Mouse (Mus musculus): ENCODE results near the gene Shisa5. TPM values are rescaled to one million over a fixed set of nuclear protein-coding genes. Genes with fewer than 3 reads are reported as not detected.

Gene Shisa5
- polyA plus RNA-seq, 1 experiment from 2014 or later: 35.6 TPM

GRCm38 (mm10) chr9:109007025-109007780 is 31.2 kb upstream of the Shisa5 start:
- ATAC-seq (ENCODE audit: low FRiP score): no peak
- no peaks in the 10 kb centered on the region; the same call in 1 of the 2 replicates for H3K4me1 ChIP-seq
- no peak overlapping the region for H3K27ac ChIP-seq
- peaks cover 4% of the 10 kb centered on the region; the same call in 1 of the 2 replicates for H3K36me3 ChIP-seq (replicated peaks)
- no peak overlapping the region for H3K4me3 ChIP-seq (replicated peaks)
- no peak overlapping the region for H3K9ac ChIP-seq
- WGBS: 85% methylated on average over 21 of the region's 21 CpGs
- H3K4me2 ChIP-seq: no peak overlapping the region
- no peaks in the 10 kb centered on the region for H3K9me3 ChIP-seq
- H3K27me3 ChIP-seq: no peaks in the 10 kb centered on the region

GRCm38 (mm10) chr9:109008081-109008480 is 30.3 kb upstream of the Shisa5 start:
- no peak overlapping the region for H3K4me3 ChIP-seq (replicated peaks)
- peaks cover 4% of the 10 kb centered on the region; the same call in 1 of the 2 replicates for H3K36me3 ChIP-seq (replicated peaks)

DNA sequence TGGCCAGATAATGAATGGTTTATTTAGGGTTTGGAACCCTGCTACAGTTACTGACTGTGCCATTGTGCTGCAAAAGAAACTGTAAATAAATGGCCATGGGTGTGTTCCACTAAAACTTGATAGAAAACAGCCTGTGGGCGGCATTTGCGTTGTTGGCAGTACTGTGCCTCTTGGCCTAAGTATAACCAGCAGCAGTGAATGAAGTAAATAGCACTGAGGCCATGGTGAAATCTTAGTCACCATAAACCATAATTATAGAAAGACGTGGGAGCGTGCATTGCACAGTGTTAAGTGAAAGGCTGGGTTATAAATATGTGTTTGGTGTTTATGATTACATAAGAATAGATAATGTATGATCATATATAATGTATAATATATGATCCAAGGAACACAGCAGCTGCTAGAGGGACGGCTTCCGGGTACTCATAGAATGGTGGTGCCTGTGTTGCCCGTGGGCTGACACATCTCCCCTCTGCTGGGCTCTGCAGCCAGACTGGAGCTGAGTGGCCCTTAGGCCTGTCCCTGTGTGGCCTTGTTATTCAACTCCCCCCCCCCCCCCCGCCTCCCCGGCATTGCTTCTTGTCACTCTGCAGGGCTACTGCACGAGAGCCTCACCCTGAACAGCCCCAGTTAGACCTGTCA is 29.2 kb upstream of the Shisa5 start:
- Histone ChIP-seq H3K9ac (no peak overlapping the region), H3K27ac (no peak overlapping the region), H3K36me3 (replicated peaks) (peaks cover 4% of the 10 kb centered on the region; the same call in 1 of the 2 replicates), H3K4me1 (no peaks in the 10 kb centered on the region; the same call in 1 of the 2 replicates), H3K27me3 (no peaks in the 10 kb centered on the region), H3K4me2 (no peak overlapping the region), H3K9me3 (no peaks in the 10 kb centered on the region), H3K4me3 (replicated peaks) (no peak overlapping the region)
- no peak for ATAC-seq (ENCODE audit: low FRiP score)
- WGBS: 76% methylated on average over 9 of the region's 10 CpGs

More at GRCm38 (mm10) chr9:109008081-109008480, 30.3 kb upstream of the Shisa5 start:
- Histone ChIP-seq H3K27me3 (no peaks in the 10 kb centered on the region), H3K9me3 (no peaks in the 10 kb centered on the region), H3K27ac (no peak overlapping the region), H3K4me1 (no peaks in the 10 kb centered on the region; the same call in 1 of the 2 replicates), H3K9ac (no peak overlapping the region), H3K4me2 (no peak overlapping the region)
- no peak for ATAC-seq (ENCODE audit: low FRiP score)
- 82% methylated on average over 9 of the region's 9 CpGs for WGBS

- H3K4me1 ChIP-seq: no peaks in the 10 kb centered on the region; the same call in 1 of the 2 replicates
- H3K9me3 ChIP-seq: no peaks in the 10 kb centered on the region
- no peak overlapping the region for H3K9ac ChIP-seq
- H3K27me3 ChIP-seq: no peaks in the 10 kb centered on the region
- ATAC-seq (ENCODE audit: low FRiP score): no peak
- peaks cover 4% of the 10 kb centered on the region; the same call in 1 of the 2 replicates for H3K36me3 ChIP-seq (replicated peaks)
- 71% methylated on average over 17 of the region's 17 CpGs for WGBS
- H3K4me3 ChIP-seq (replicated peaks): no peak overlapping the region
- no peak overlapping the region for H3K4me2 ChIP-seq
- no peak overlapping the region for H3K27ac ChIP-seq
Observed at GRCm38 (mm10) chr9:109009636-109010315, 28.6 kb upstream of the Shisa5 start.

DNA sequence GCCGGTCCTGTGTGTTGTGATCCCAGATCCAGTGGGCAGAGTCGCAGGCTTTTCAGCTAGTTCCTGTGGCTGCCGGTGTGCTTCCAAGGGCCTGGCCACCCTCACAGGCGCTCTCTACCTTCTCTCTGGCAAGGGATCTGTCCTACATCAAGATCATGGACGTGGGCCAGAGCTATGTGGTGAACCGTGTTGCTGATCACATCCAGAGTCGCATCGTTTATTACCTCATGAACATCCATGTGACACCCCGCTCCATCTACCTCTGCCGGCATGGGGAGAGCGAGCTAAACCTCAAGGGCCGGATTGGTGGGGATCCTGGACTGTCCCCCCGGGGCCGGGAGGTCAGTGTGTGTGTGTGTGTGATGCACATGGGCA is 28.1 kb upstream of the Shisa5 start:
- Histone ChIP-seq H3K4me1 (no peaks in the 10 kb centered on the region; the same call in 1 of the 2 replicates), H3K9ac (no peak overlapping the region), H3K27me3 (no peaks in the 10 kb centered on the region), H3K4me3 (replicated peaks) (no peak overlapping the region), H3K27ac (no peak overlapping the region), H3K9me3 (no peaks in the 10 kb centered on the region), H3K4me2 (no peak overlapping the region), H3K36me3 (replicated peaks) (0 out of 2 replicates have a peak, but pooled peaks cover 4% of the 10 kb centered on the region)
- no peak for ATAC-seq (ENCODE audit: low FRiP score)
- WGBS: 89% methylated on average over 14 of the region's 14 CpGs

DNA sequence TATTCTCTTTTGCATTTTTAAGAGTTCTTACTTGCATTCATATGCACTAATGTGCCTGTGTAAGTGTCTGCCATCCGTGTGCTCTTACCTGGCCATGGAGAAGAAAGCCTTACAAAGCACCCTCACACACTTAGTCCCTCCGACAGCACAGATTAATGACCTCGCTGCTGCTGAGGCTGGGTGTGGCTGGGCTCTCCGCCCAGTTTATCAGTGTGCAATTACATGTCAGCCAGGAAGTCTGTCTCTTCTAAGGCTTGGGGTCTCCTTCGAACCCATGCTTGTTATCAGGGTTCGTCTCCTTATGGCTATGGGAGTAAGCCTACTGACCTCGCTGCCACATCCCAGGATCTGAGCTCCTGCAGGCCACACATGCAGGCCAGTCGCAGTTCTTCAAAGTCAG is 23.0 kb upstream of the Shisa5 start:
- WGBS: 85% methylated on average over 8 of the region's 8 CpGs
- Histone ChIP-seq H3K4me1 (no peaks in the 10 kb centered on the region), H3K27me3 (no peaks in the 10 kb centered on the region), H3K27ac (no peak overlapping the region), H3K36me3 (replicated peaks) (no peaks in the 10 kb centered on the region), H3K9ac (no peak overlapping the region), H3K4me3 (replicated peaks) (no peak overlapping the region), H3K4me2 (no peak overlapping the region), H3K9me3 (no peaks in the 10 kb centered on the region)
- no peak for ATAC-seq (ENCODE audit: low FRiP score)

DNA sequence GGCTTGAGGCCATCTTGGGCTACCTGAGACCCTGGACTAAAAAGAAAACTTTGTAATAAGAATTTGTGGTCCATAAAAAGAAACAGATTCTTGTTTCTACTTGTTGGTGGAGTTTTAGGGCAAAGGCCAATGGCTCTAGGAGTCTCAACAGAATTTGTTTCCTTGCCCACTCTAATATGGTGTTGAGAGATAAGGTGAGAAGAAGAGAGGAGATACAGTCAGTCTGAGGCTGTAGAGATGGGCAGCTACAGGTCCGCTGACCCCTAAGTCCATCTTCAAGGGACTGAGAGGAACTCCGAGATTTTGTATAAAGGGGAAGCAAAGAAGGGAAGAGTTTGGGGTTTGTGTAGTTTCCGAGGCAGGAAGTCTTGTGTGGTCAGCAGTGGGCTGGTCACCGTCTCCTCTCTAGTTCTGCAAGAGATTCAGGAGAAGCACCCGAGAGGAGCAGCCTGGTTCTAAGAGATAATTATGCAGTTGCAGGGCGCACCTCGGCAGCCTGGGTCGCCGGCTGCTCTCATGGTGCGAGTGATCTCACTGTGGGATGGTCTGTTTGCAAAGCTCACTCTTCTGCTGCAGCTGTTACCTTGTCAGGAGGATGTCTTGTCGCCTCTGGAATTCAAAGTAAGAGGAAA is 21.3 kb upstream of the Shisa5 start:
- 78% methylated on average over 11 of the region's 11 CpGs for WGBS

DNA sequence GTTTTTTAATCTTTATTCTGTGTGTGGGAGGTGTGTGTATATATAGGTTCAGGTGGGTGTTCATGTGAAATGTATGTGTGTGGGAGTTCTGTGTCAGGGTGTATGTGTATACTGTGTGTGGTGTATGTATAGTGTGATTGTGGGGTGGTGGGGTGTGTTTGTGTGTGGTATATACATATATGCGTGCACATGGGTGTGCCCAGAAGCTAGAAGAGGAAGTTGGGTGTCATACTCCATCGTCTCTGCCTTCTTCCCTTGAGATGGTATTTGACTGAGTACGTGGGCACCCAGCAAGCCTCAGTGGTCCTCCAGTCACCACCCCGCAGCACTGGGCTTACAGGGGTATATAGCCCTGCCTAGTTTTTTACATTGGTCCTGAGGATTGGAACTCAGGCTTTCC is 16.9 kb upstream of the Shisa5 start:
- Histone ChIP-seq H3K4me3 (replicated peaks) (no peak overlapping the region), H3K27ac (no peak overlapping the region), H3K9me3 (no peaks in the 10 kb centered on the region), H3K9ac (no peak overlapping the region), H3K27me3 (no peaks in the 10 kb centered on the region), H3K36me3 (replicated peaks) (0 out of 2 replicates have a peak, but pooled peaks cover 4% of the 10 kb centered on the region), H3K4me1 (no peaks in the 10 kb centered on the region), H3K4me2 (no peak overlapping the region)
- ATAC-seq (ENCODE audit: low FRiP score): no peak
- WGBS: 91% methylated on average over 4 of the region's 4 CpGs

More for the DNA sequence above, 21.3 kb upstream of the Shisa5 start:
- Histone ChIP-seq H3K27ac (no peak overlapping the region), H3K9me3 (no peaks in the 10 kb centered on the region), H3K27me3 (no peaks in the 10 kb centered on the region), H3K9ac (no peak overlapping the region), H3K36me3 (replicated peaks) (no peaks in the 10 kb centered on the region), H3K4me2 (no peak overlapping the region), H3K4me1 (no peaks in the 10 kb centered on the region), H3K4me3 (replicated peaks) (no peak overlapping the region)
- ATAC-seq (ENCODE audit: low FRiP score): no peak

DNA sequence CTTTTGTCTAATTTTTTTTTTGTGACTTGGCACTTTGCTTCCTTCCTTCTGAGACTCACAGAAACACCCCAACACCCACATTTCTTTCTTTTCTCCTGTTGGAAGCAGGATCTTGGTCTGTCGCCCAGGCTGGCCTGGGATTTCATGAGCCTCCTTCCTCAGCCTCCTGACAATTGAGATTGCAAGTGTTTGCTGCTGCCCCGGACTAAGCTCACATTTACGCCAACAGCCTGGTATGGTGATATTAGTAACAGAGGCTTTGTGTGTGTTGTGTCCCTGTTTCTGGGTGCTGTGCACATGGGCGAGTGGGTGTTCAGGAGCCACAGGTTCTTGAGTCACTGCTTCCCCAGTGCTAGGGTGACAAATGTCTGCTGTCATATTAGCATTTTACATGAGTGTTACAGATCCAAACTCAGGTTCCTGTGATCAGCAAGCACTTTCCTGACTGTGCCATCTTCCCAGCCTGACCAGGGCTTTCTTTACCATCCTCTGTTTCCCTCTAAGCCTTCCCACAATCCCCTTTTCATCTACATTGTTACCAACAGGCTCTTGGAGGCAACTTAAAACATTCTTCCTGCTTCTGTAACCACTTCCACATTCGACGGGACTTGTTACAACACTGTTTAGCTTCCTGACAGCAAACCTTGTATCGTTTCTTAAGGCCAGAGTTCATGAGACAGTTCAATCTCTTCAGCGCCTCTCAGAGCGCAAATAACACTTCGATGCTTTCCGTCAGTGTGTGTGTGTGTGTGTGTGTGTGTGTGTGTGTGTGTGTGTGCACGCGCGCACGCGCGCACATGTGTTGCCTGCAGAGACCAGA is 15.3 kb upstream of the Shisa5 start:
- H3K27me3 ChIP-seq: no peaks in the 10 kb centered on the region
- 92% methylated on average over 17 of the region's 17 CpGs for WGBS
- 0 out of 2 replicates have a peak, but pooled peaks cover 4% of the 10 kb centered on the region for H3K36me3 ChIP-seq (replicated peaks)
- no peak overlapping the region for H3K9ac ChIP-seq
- H3K9me3 ChIP-seq: no peaks in the 10 kb centered on the region
- ATAC-seq (ENCODE audit: low FRiP score): no peak
- H3K4me2 ChIP-seq: no peak overlapping the region
- H3K4me3 ChIP-seq (replicated peaks): no peak overlapping the region
- H3K4me1 ChIP-seq: no peaks in the 10 kb centered on the region
- no peak overlapping the region for H3K27ac ChIP-seq

DNA sequence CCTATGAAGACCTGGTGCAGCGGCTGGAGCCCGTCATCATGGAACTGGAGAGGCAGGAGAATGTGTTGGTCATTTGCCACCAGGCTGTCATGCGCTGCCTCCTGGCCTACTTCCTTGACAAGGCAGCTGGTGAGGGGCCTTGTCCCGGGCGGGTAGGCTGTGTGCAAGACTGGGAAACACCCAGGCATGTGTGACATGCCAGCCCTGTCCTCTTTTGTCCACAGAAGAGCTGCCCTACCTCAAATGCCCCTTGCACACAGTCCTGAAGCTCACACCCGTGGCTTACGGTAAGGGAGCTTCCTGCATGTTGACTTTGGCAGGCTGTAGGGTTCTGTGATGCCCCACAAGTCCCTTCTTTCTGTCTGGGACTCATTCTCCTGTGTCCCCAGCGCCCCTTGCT is 10.8 kb upstream of the Shisa5 start:
- H3K4me1 ChIP-seq: no peaks in the 10 kb centered on the region
- H3K27me3 ChIP-seq: no peaks in the 10 kb centered on the region
- H3K4me3 ChIP-seq (replicated peaks): no peak overlapping the region
- no peak overlapping the region for H3K27ac ChIP-seq
- WGBS: 84% methylated on average over 8 of the region's 8 CpGs
- H3K9ac ChIP-seq: no peak overlapping the region
- H3K4me2 ChIP-seq: no peak overlapping the region
- H3K36me3 ChIP-seq (replicated peaks): 0 out of 2 replicates have a peak, but pooled peaks cover 4% of the 10 kb centered on the region
- no peak for ATAC-seq (ENCODE audit: low FRiP score)
- no peaks in the 10 kb centered on the region for H3K9me3 ChIP-seq

- H3K4me3 ChIP-seq (replicated peaks): no peak overlapping the region
- no peak overlapping the region for H3K27ac ChIP-seq
- no peaks in the 10 kb centered on the region for H3K9me3 ChIP-seq
- no peak for ATAC-seq (ENCODE audit: low FRiP score)
- no peaks in the 10 kb centered on the region for H3K27me3 ChIP-seq
- 87% methylated on average over 3 of the region's 3 CpGs for WGBS
- H3K4me2 ChIP-seq: no peak overlapping the region
- no peak overlapping the region for H3K9ac ChIP-seq
- no peaks in the 10 kb centered on the region for H3K4me1 ChIP-seq
- 0 out of 2 replicates have a peak, but pooled peaks cover 4% of the 10 kb centered on the region for H3K36me3 ChIP-seq (replicated peaks)
Observed at GRCm38 (mm10) chr9:109028421-109028820, 9.9 kb upstream of the Shisa5 start.

Measured in forebrain, embryonic 12.5 days (tissue).